Mouse (Mus musculus) kidney, adult 2 months (tissue): ENCODE measurements around the gene BC048562.

Experiments
- CTCF ChIP-seq: fragments of 200-500 bp; conservative IDR thresholded peaks from 2 replicates; pipeline ENCODE4 v1.5.1; 2011; ENCODE audit warnings: low read depth, mild to moderate bottlenecking, control low read depth, low read length, moderate library complexity, mixed read lengths; ENCODE audit not compliant: insufficient read depth, insufficient read length
- POLR2A ChIP-seq: fragments of 200-500 bp; IDR thresholded peaks from one replicate; pipeline ENCODE4 v1.6.1; 2011; ENCODE audit warnings: low read depth, low read length, control low read depth

DNA sequence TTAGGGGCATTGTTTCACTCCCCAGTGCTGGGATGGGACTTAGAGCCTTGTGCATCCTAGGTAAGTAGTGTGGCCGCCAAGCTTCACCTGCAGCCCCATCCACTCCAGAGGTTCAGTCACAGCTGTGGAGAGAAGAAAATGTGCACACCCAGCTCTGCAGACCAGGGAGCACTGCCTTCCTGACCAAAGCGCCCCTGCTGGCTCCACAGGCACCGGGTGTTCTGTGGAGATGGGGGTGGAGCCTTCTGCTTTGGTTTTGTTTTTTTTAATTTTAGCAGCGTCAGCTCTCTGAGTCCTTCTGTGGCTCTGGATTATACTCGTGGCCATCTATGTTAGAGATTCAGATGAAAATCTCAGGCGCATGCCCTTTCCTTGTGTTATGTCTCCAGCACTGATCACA is 47.1 kb upstream of the BC048562 start:
- no peak for TF ChIP-seq POLR2A
- TF ChIP-seq CTCF = no peak
